Mouse (Mus musculus): ENCODE data around the gene Alkbh7.

DNA sequence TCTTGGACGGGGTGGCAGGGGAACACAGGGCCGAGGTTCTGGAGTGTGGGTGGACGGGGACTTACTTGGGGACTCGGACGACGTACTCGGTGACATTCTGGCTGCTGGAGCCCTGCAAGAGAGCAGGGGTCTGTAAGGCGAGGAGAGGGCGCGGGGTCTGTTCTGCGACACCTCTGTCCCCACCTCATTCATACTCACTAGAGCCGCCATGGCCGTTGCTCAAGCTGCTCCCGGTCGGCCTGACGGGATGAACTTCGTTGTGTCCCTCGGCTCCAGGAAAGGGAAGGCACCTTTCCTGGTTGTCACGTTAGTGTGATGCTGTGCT is 13.7 kb downstream of the Alkbh7 start:
- TF ChIP-seq GATA1 (IDR thresholded peaks at IDR 0.05; ENCODE audit: borderline replicate concordance, low read length) (no peak), FLI1 (IDR thresholded peaks at IDR 0.05; ENCODE audit: low read length) (no peak)
